9 mouse cellular contexts compared by ENCODE assay signal in the genomic region with DNA sequence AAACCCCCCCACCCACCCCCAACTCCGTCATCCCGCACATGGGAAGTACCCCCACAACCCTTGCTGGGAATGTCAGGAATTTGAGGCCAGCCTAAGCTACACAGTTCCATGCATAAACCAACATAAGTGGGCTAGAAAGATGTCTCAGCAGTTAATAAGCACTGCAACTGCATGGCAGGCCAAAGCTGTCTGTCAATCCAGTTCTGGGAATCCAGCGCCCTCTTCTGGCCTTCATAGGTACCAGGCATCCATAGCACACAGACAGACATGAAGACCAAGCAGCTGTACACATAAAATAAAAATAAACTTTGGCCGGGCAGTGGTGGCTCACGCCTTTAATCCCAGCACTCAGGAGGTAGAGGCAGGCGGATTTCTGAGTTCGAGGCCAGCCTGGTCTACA. TPM values are rescaled to one million over a fixed set of nuclear protein-coding genes. Genes with fewer than 3 reads are reported as not detected.
DNase-seq lines count a peak whose midpoint lies in the region; ATAC-seq and TF ChIP-seq lines count a peak whose summit lies in the region.
"Had no signal": no experiment of that assay in that cellular context is flagged by ENCODE, and none has a peak within 500 bp of the region (broad histone marks: within the 10 kb centered on the region; RNA-seq: fewer than 3 reads in every experiment).

No protein-coding gene starts in this region.

- H3K4me1 ChIP-seq in bone marrow macrophage, adult 2 months (ENCODE audit: control insufficient read depth, insufficient read depth, low read length): peaks cover 20% of the 10 kb centered on the region

- ATAC-seq in erythroid progenitor cell, adult 5-6 weeks (replicated peaks; ENCODE audit: low FRiP score, poor library complexity, severe bottlenecking): peak; percentile 79

- H3K4me3 ChIP-seq in bone marrow macrophage, adult 2 months (ENCODE audit: insufficient read depth, low read length): no peak overlapping the region
- H3K4me3 ChIP-seq: hindbrain, embryonic 15.5 days had no signal

- DNase-seq in adrenal gland, adult 2 months: peak; percentile 66
- DNase-seq in adrenal gland, postnatal 4 days (ENCODE audit: low spot score in 2 of 2): no peak
- peak; percentile 86 for DNase-seq in 416B (ENCODE audit: low read depth)
- peak; percentile 85 for DNase-seq in kidney, adult 9 months
- peak; percentile 87 for DNase-seq in lung, postnatal 10 days
- DNase-seq in spleen, adult 18-20 months: peak; percentile 57 to 70

- TF ChIP-seq CTCF in bone marrow macrophage, adult 2 months (IDR thresholded peaks at IDR 0.05; ENCODE audit: low read depth, low read length): peak; percentile 82

- TF ChIP-seq POLR2A in bone marrow macrophage, adult 2 months (IDR thresholded peaks at IDR 0.05; ENCODE audit: borderline replicate concordance, low read depth, low read length): no peak

- H3K27ac ChIP-seq in bone marrow macrophage, adult 2 months (ENCODE audit: insufficient read depth, low read depth, low read length): no peak overlapping the region
- H3K27ac ChIP-seq: hindbrain, embryonic 15.5 days had no signal

RNA-seq across cellular contexts. Expression of a gene that starts 13.4 kb away (rescaled TPM):
- total RNA-seq in adrenal gland, adult 2 months (2021): 10 to 100 TPM; 20.5 to 24.0 TPM
- polyA plus RNA-seq in adrenal gland, adult 2 months (2012; rRNA removed): 17.2 and 22.3 TPM in 2 replicates
- 10 to 100 TPM; 36.8 to 37.2 TPM for total RNA-seq in adrenal gland, postnatal 4 days (2021)
- 27.3 and 28.2 TPM in 2 replicates for polyA plus RNA-seq in bone marrow macrophage, adult 2 months (2012; ENCODE audit: insufficient read depth, insufficient read length, missing spikeins)
- total RNA-seq in erythroid progenitor cell, adult 5-6 weeks (2015; ENCODE audit: low replicate concordance): 29.8 and 41.8 TPM in 2 replicates
- total RNA-seq in erythroid progenitor cell, adult 5-6 weeks (2017; ENCODE audit: low replicate concordance): 20.2 and 23.0 TPM in 2 replicates

RNA-seq across cellular contexts. Expression of a gene that starts 13.8 kb away (rescaled TPM):
- total RNA-seq in adrenal gland, adult 2 months (2021): 10 to 100 TPM; 20.5 to 29.1 TPM
- 17.9 and 22.6 TPM in 2 replicates for polyA plus RNA-seq in adrenal gland, adult 2 months (2012; rRNA removed)
- 10 to 100 TPM; 36.0 to 36.5 TPM for total RNA-seq in adrenal gland, postnatal 4 days (2021)
- 31.0 and 31.4 TPM in 2 replicates for polyA plus RNA-seq in bone marrow macrophage, adult 2 months (2012; ENCODE audit: insufficient read depth, insufficient read length, missing spikeins)
- total RNA-seq in erythroid progenitor cell, adult 5-6 weeks (2015; ENCODE audit: low replicate concordance): 27.2 and 48.7 TPM in 2 replicates
- 52.2 and 63.8 TPM in 2 replicates for total RNA-seq in erythroid progenitor cell, adult 5-6 weeks (2017; ENCODE audit: low replicate concordance)

RNA-seq across cellular contexts. Expression of a gene that starts 22.9 kb away (rescaled TPM):
- 1 to 10 TPM in 1 of 2 experiments, under 1 TPM in 1; 0.84 to 3.8 TPM for total RNA-seq in adrenal gland, adult 2 months (2021)
- 1.7 and 3.6 TPM in 2 replicates for polyA plus RNA-seq in adrenal gland, adult 2 months (2012; rRNA removed)
- total RNA-seq in adrenal gland, postnatal 4 days (2021): 1 to 10 TPM; 1.8 TPM
- polyA plus RNA-seq in bone marrow macrophage, adult 2 months (2012; ENCODE audit: insufficient read depth, insufficient read length, missing spikeins): 1.8 and 2.7 TPM in 2 replicates
- 1.7 and 3.2 TPM in 2 replicates for total RNA-seq in erythroid progenitor cell, adult 5-6 weeks (2015; ENCODE audit: low replicate concordance)
- 1.4 and 7.7 TPM in 2 replicates for total RNA-seq in erythroid progenitor cell, adult 5-6 weeks (2017; ENCODE audit: low replicate concordance)

RNA-seq across cellular contexts. Expression of a gene that starts 27.1 kb away (rescaled TPM):
- total RNA-seq in adrenal gland, adult 2 months (2021): 10 to 100 TPM in 1 of 2 experiments, 1 to 10 TPM in 1; 5.0 to 11.2 TPM
- 1.0 and 2.2 TPM in 2 replicates for polyA plus RNA-seq in adrenal gland, adult 2 months (2012; rRNA removed)
- 10 to 100 TPM in 1 of 2 experiments, 1 to 10 TPM in 1; 2.2 to 48.2 TPM for total RNA-seq in adrenal gland, postnatal 4 days (2021)
- polyA plus RNA-seq in bone marrow macrophage, adult 2 months (2012; ENCODE audit: insufficient read depth, insufficient read length, missing spikeins): not detected in 2 replicates
- not detected in 2 replicates for total RNA-seq in erythroid progenitor cell, adult 5-6 weeks (2015; ENCODE audit: low replicate concordance)
- total RNA-seq in erythroid progenitor cell, adult 5-6 weeks (2017; ENCODE audit: low replicate concordance): not detected in 2 replicates
- polyA plus RNA-seq: hindbrain, embryonic 15.5 days had no signal

Comparison
In these comparisons a context has a peak if more than half of its experiments do, and no peak if none do; other contexts are left out.
1. DNase-seq: peak in adrenal gland, adult 2 months (single experiment), 416B (single experiment), kidney, adult 9 months (single experiment), lung, postnatal 10 days (single experiment) and spleen, adult 18-20 months (2 of 2); none in adrenal gland, postnatal 4 days (0 of 2).